Comparison of ENCODE assay signal across 8 mouse cellular contexts in genomic region chrX:8143750-8144149, GRCm38 (mm10). TPM values are rescaled to one million over a fixed set of nuclear protein-coding genes. Genes with fewer than 3 reads are reported as not detected.
DNase-seq lines count a peak whose midpoint lies in the region; ATAC-seq and TF ChIP-seq lines count a peak whose summit lies in the region.

No protein-coding gene starts in this region.

- 0 out of 2 replicates have a peak overlapping the region, but pooled peaks have one; percentile 72 for H3K9ac ChIP-seq in heart, embryonic 15.5 days
- peak overlapping the region; percentile 96 for H3K9ac ChIP-seq in MEL (ENCODE audit: control insufficient read depth, low read depth, low read length, poor library complexity, severe bottlenecking)
- peak overlapping the region; percentile 84 for H3K9ac ChIP-seq in forebrain, embryonic 14.5 days (ENCODE audit: low read length)
- no peak overlapping the region for H3K9ac ChIP-seq in limb, embryonic 15.5 days

- H3K4me2 ChIP-seq in heart, embryonic 15.5 days, result peak overlapping the region; percentile 65
- peak overlapping the region; percentile 64 for H3K4me2 ChIP-seq in forebrain, embryonic 14.5 days (ENCODE audit: low read length)
- peak overlapping the region; percentile 57 for H3K4me2 ChIP-seq in limb, embryonic 15.5 days

- H3K27me3 ChIP-seq in heart, embryonic 15.5 days, result no peaks in the 10 kb centered on the region
- H3K27me3 ChIP-seq in MEL (ENCODE audit: control insufficient read depth in 1 of 2, insufficient read depth in 2 of 2, low read length in 2 of 2), result no peaks in the 10 kb centered on the region
- H3K27me3 ChIP-seq in forebrain, embryonic 14.5 days (replicated peaks; ENCODE audit: control insufficient read depth, insufficient read depth, low read length), result no peaks in the 10 kb centered on the region
- H3K27me3 ChIP-seq in limb, embryonic 15.5 days, result no peaks in the 10 kb centered on the region

- TF ChIP-seq EP300 in MEL (IDR thresholded peaks at IDR 0.05; ENCODE audit: low read depth in 1 of 2, low read length in 2 of 2), result no peak

- no peak; a peak in 1 of 4 replicates for TF ChIP-seq POLR2A in MEL (IDR thresholded peaks at IDR 0.05; ENCODE audit: control insufficient read depth in 1 of 2, insufficient read depth in 1 of 2, low read depth in 1 of 2, low read length in 2 of 2, poor library complexity in 1 of 2)

- no peak overlapping the region for H3K27ac ChIP-seq in heart, embryonic 15.5 days
- H3K27ac ChIP-seq in MEL (ENCODE audit: control insufficient read depth, low read depth, low read length), result peak overlapping the region; percentile 99
- H3K27ac ChIP-seq in forebrain, embryonic 14.5 days (ENCODE audit: low read depth, low read length), result no peak overlapping the region
- no peak overlapping the region for H3K27ac ChIP-seq in limb, embryonic 15.5 days

- peaks cover 25% of the 10 kb centered on the region for H3K79me2 ChIP-seq in MEL (ENCODE audit: control insufficient read depth, insufficient read depth, low read length, poor library complexity)

- no peak for DNase-seq in heart, adult 11 months
- DNase-seq in MEL (ENCODE audit: low read depth, low spot score), result no peak
- no peak for DNase-seq in forebrain, embryonic 14.5 days (ENCODE audit: low spot score)
- DNase-seq in layer of hippocampus, adult 8-10 months (ENCODE audit: low spot score in 2 of 2), result no peak

- H3K4me1 ChIP-seq in heart, embryonic 15.5 days (replicated peaks), result peaks cover 9% of the 10 kb centered on the region
- peaks cover 0 to 7% of the 10 kb centered on the region in 2 experiments; a peak in 2 of 4 replicates for H3K4me1 ChIP-seq in MEL (ENCODE audit: control insufficient read depth in 1 of 2, insufficient read depth in 2 of 2, low read length in 2 of 2)
- H3K4me1 ChIP-seq in forebrain, embryonic 14.5 days (ENCODE audit: control insufficient read depth, insufficient read depth, low read length), result peaks cover 3% of the 10 kb centered on the region
- H3K4me1 ChIP-seq in limb, embryonic 15.5 days, result peaks cover 8% of the 10 kb centered on the region

- H3K9me3 ChIP-seq in heart, embryonic 15.5 days (replicated peaks), result no peaks in the 10 kb centered on the region
- no peaks in the 10 kb centered on the region for H3K9me3 ChIP-seq in MEL (replicated peaks; ENCODE audit: insufficient read depth, low read length)
- no peaks in the 10 kb centered on the region for H3K9me3 ChIP-seq in forebrain, embryonic 14.5 days (replicated peaks; ENCODE audit: control insufficient read depth, low read length)
- no peaks in the 10 kb centered on the region for H3K9me3 ChIP-seq in limb, embryonic 15.5 days

- TF ChIP-seq RAD21 in MEL (IDR thresholded peaks at IDR 0.05; ENCODE audit: low read depth, low read length), result no peak

- TF ChIP-seq CTCF in MEL (IDR thresholded peaks at IDR 0.05 in 2 of 3, conservative IDR thresholded peaks at IDR 0.05 in 1 of 3; ENCODE audit: control insufficient read depth in 1 of 3, insufficient read depth in 1 of 3, low read depth in 2 of 3, low read length in 3 of 3, poor library complexity in 1 of 3, severe bottlenecking in 1 of 3), result no peak

- no peak for ATAC-seq in heart, embryonic 15.5 days (replicated peaks; ENCODE audit: insufficient number of reproducible peaks, insufficient read depth, low FRiP score, low read depth)
- ATAC-seq in forebrain, embryonic 14.5 days, result no peak
- no peak for ATAC-seq in limb, embryonic 15.5 days (ENCODE audit: insufficient number of reproducible peaks, low FRiP score, low TSS enrichment, low read depth)
- no peak for ATAC-seq in megakaryocyte-erythroid progenitor cell, adult 5-6 weeks (replicated peaks; ENCODE audit: low FRiP score, low TSS enrichment, poor library complexity, severe bottlenecking)
- no peak for ATAC-seq in megakaryocyte progenitor cell, adult 5-6 weeks (replicated peaks; ENCODE audit: poor library complexity)

- peak overlapping the region; percentile 72 for H3K4me3 ChIP-seq in heart, embryonic 15.5 days
- peak overlapping the region; percentile 76 to 93 for H3K4me3 ChIP-seq in MEL (ENCODE audit: control insufficient read depth in 1 of 2, insufficient read depth in 1 of 2, low read depth in 2 of 2, low read length in 2 of 2)
- peak overlapping the region; percentile 59 for H3K4me3 ChIP-seq in forebrain, embryonic 14.5 days (ENCODE audit: low read depth, low read length)
- H3K4me3 ChIP-seq in limb, embryonic 15.5 days, result peak overlapping the region; percentile 60

- 56% methylated on average over 7 of the region's 7 CpGs for WGBS in heart, embryonic 15.5 days
- 70% methylated on average over 7 of the region's 7 CpGs for WGBS in forebrain, embryonic 14.5 days
- WGBS in limb, embryonic 15.5 days, result 72% methylated on average over 7 of the region's 7 CpGs

- peaks cover 13% of the 10 kb centered on the region; the same call in 1 of the 2 replicates for H3K36me3 ChIP-seq in heart, embryonic 15.5 days
- H3K36me3 ChIP-seq in MEL (ENCODE audit: control insufficient read depth in 1 of 2, insufficient read depth in 2 of 2, low read length in 2 of 2), result peaks cover 26 to 41% of the 10 kb centered on the region in 2 experiments
- H3K36me3 ChIP-seq in forebrain, embryonic 14.5 days (ENCODE audit: control insufficient read depth, insufficient read depth, low read length), result peaks cover 42% of the 10 kb centered on the region
- H3K36me3 ChIP-seq in limb, embryonic 15.5 days, result peaks cover 18% of the 10 kb centered on the region

RNA-seq across cellular contexts. Expression of gene Rbm3, which starts 1.9 kb away (rescaled TPM):
- 288 and 296 TPM in 2 replicates for polyA plus RNA-seq in heart, embryonic 15.5 days (2015; fragmentation: Nextera tagmentation; extraction: Ambion mirVana)
- 906 and 1,021 TPM in 2 replicates for total RNA-seq in MEL (2012; rRNA removed)
- 100 to 1,000 TPM in 1 of 2 experiments, not detected in 1; 750 TPM for polyA plus RNA-seq in MEL (2012; ENCODE audit: insufficient read depth in 1 of 2, insufficient read length in 2 of 2, low read depth in 1 of 2, low replicate concordance in 2 of 2, missing spikeins in 1 of 2)
- 388 and 477 TPM in 2 replicates for polyA plus RNA-seq in forebrain, embryonic 14.5 days (2014; fragmentation: Nextera tagmentation; extraction: Ambion mirVana)
- polyA plus RNA-seq in limb, embryonic 15.5 days (2015; fragmentation: Nextera tagmentation; extraction: Ambion mirVana), result 401 and 409 TPM in 2 replicates
- total RNA-seq in megakaryocyte-erythroid progenitor cell, adult 5-6 weeks (2014; fragmentation: Nextera tagmentation), result 798 and 978 TPM in 2 replicates
- total RNA-seq in megakaryocyte-erythroid progenitor cell, adult 5-6 weeks (2017), result 1,469 and 1,492 TPM in 2 replicates
- total RNA-seq in megakaryocyte progenitor cell, adult 5-6 weeks (2015), result 1,002 and 1,150 TPM in 2 replicates
- 1,310 and 1,340 TPM in 2 replicates for total RNA-seq in megakaryocyte progenitor cell, adult 5-6 weeks (2017)
- 100 to 1,000 TPM; 111 to 215 (median 130) TPM for total RNA-seq in layer of hippocampus, adult 8-10 months (2022)

RNA-seq across cellular contexts. Expression of gene Wdr13, which starts 11.1 kb away (rescaled TPM):
- polyA plus RNA-seq in heart, embryonic 15.5 days (2015; fragmentation: Nextera tagmentation; extraction: Ambion mirVana), result 22.3 and 25.2 TPM in 2 replicates
- total RNA-seq in MEL (2012; rRNA removed), result 23.8 and 29.6 TPM in 2 replicates
- 10 to 100 TPM in 1 of 2 experiments, not detected in 1; 46.8 TPM for polyA plus RNA-seq in MEL (2012; ENCODE audit: insufficient read depth in 1 of 2, insufficient read length in 2 of 2, low read depth in 1 of 2, low replicate concordance in 2 of 2, missing spikeins in 1 of 2)
- 35.2 and 43.2 TPM in 2 replicates for polyA plus RNA-seq in forebrain, embryonic 14.5 days (2014; fragmentation: Nextera tagmentation; extraction: Ambion mirVana)
- polyA plus RNA-seq in limb, embryonic 15.5 days (2015; fragmentation: Nextera tagmentation; extraction: Ambion mirVana), result 20.3 and 21.3 TPM in 2 replicates
- total RNA-seq in megakaryocyte-erythroid progenitor cell, adult 5-6 weeks (2014; fragmentation: Nextera tagmentation), result 23.0 TPM in 2 replicates
- 14.9 and 26.6 TPM in 2 replicates for total RNA-seq in megakaryocyte-erythroid progenitor cell, adult 5-6 weeks (2017)
- total RNA-seq in megakaryocyte progenitor cell, adult 5-6 weeks (2015), result 11.9 and 14.4 TPM in 2 replicates
- 16.3 and 25.5 TPM in 2 replicates for total RNA-seq in megakaryocyte progenitor cell, adult 5-6 weeks (2017)
- 100 to 1,000 TPM; 188 to 218 (median 204) TPM for total RNA-seq in layer of hippocampus, adult 8-10 months (2022)

RNA-seq across cellular contexts. Expression of gene Tbc1d25, which starts 32.2 kb away (rescaled TPM):
- polyA plus RNA-seq in heart, embryonic 15.5 days (2015; fragmentation: Nextera tagmentation; extraction: Ambion mirVana), result 10.1 and 12.2 TPM in 2 replicates
- 8.0 and 10.1 TPM in 2 replicates for total RNA-seq in MEL (2012; rRNA removed)
- 10 to 100 TPM in 1 of 2 experiments, not detected in 1; 23.4 TPM for polyA plus RNA-seq in MEL (2012; ENCODE audit: insufficient read depth in 1 of 2, insufficient read length in 2 of 2, low read depth in 1 of 2, low replicate concordance in 2 of 2, missing spikeins in 1 of 2)
- polyA plus RNA-seq in forebrain, embryonic 14.5 days (2014; fragmentation: Nextera tagmentation; extraction: Ambion mirVana), result 19.7 and 26.5 TPM in 2 replicates
- polyA plus RNA-seq in limb, embryonic 15.5 days (2015; fragmentation: Nextera tagmentation; extraction: Ambion mirVana), result 13.7 and 14.1 TPM in 2 replicates
- 8.4 and 13.1 TPM in 2 replicates for total RNA-seq in megakaryocyte-erythroid progenitor cell, adult 5-6 weeks (2014; fragmentation: Nextera tagmentation)
- total RNA-seq in megakaryocyte-erythroid progenitor cell, adult 5-6 weeks (2017), result 4.8 and 6.9 TPM in 2 replicates
- 9.8 and 13.9 TPM in 2 replicates for total RNA-seq in megakaryocyte progenitor cell, adult 5-6 weeks (2015)
- total RNA-seq in megakaryocyte progenitor cell, adult 5-6 weeks (2017), result 5.5 and 5.8 TPM in 2 replicates
- 10 to 100 TPM; 12.4 to 13.5 (median 12.6) TPM for total RNA-seq in layer of hippocampus, adult 8-10 months (2022)

RNA-seq across cellular contexts. Expression of gene Ebp, which starts 49.6 kb away (rescaled TPM):
- 27.9 and 30.8 TPM in 2 replicates for polyA plus RNA-seq in heart, embryonic 15.5 days (2015; fragmentation: Nextera tagmentation; extraction: Ambion mirVana)
- total RNA-seq in MEL (2012; rRNA removed), result 99.4 and 103 TPM in 2 replicates
- 100 to 1,000 TPM in 1 of 2 experiments, not detected in 1; 133 TPM for polyA plus RNA-seq in MEL (2012; ENCODE audit: insufficient read depth in 1 of 2, insufficient read length in 2 of 2, low read depth in 1 of 2, low replicate concordance in 2 of 2, missing spikeins in 1 of 2)
- polyA plus RNA-seq in forebrain, embryonic 14.5 days (2014; fragmentation: Nextera tagmentation; extraction: Ambion mirVana), result 25.3 and 28.5 TPM in 2 replicates
- 43.0 and 44.6 TPM in 2 replicates for polyA plus RNA-seq in limb, embryonic 15.5 days (2015; fragmentation: Nextera tagmentation; extraction: Ambion mirVana)
- 31.3 and 44.2 TPM in 2 replicates for total RNA-seq in megakaryocyte-erythroid progenitor cell, adult 5-6 weeks (2014; fragmentation: Nextera tagmentation)
- 46.6 and 58.9 TPM in 2 replicates for total RNA-seq in megakaryocyte-erythroid progenitor cell, adult 5-6 weeks (2017)
- 53.5 and 55.4 TPM in 2 replicates for total RNA-seq in megakaryocyte progenitor cell, adult 5-6 weeks (2015)
- total RNA-seq in megakaryocyte progenitor cell, adult 5-6 weeks (2017), result 81.8 and 96.9 TPM in 2 replicates
- 10 to 100 TPM; 27.5 to 38.5 (median 33.2) TPM for total RNA-seq in layer of hippocampus, adult 8-10 months (2022)

RNA-seq across cellular contexts. Expression of gene Was, which starts 53.5 kb away (rescaled TPM):
- 0.39 and 1.1 TPM in 2 replicates for polyA plus RNA-seq in heart, embryonic 15.5 days (2015; fragmentation: Nextera tagmentation; extraction: Ambion mirVana)
- total RNA-seq in MEL (2012; rRNA removed), result 133 and 146 TPM in 2 replicates
- polyA plus RNA-seq in MEL (2012; ENCODE audit: insufficient read depth in 1 of 2, insufficient read length in 2 of 2, low read depth in 1 of 2, low replicate concordance in 2 of 2, missing spikeins in 1 of 2), result 100 to 1,000 TPM in 1 of 2 experiments, not detected in 1; 167 TPM
- polyA plus RNA-seq in forebrain, embryonic 14.5 days (2014; fragmentation: Nextera tagmentation; extraction: Ambion mirVana), result 0.15 and 0.33 TPM in 2 replicates
- polyA plus RNA-seq in limb, embryonic 15.5 days (2015; fragmentation: Nextera tagmentation; extraction: Ambion mirVana), result 0.97 and 1.00 TPM in 2 replicates
- 39.5 and 46.0 TPM in 2 replicates for total RNA-seq in megakaryocyte-erythroid progenitor cell, adult 5-6 weeks (2014; fragmentation: Nextera tagmentation)
- total RNA-seq in megakaryocyte-erythroid progenitor cell, adult 5-6 weeks (2017), result 56.1 and 61.3 TPM in 2 replicates
- 73.0 and 75.7 TPM in 2 replicates for total RNA-seq in megakaryocyte progenitor cell, adult 5-6 weeks (2015)
- total RNA-seq in megakaryocyte progenitor cell, adult 5-6 weeks (2017), result 98.9 and 103 TPM in 2 replicates
- total RNA-seq in layer of hippocampus, adult 8-10 months (2022), result 1 to 10 TPM in 3 of 4 experiments, under 1 TPM in 1; 0.83 to 4.5 (median 2.4) TPM
